26 mouse cellular contexts compared by ENCODE assay signal in genomic region chr4:83919041-83919440, GRCm38 (mm10).
A peak's percentile ranks its signal among the peaks of the same experiment; 100 is the strongest.
DNase-seq lines count a peak whose midpoint lies in the region; ATAC-seq and TF ChIP-seq lines count a peak whose summit lies in the region.
"Had no signal": no experiment of that assay in that cellular context is flagged by ENCODE, and none has a peak within 500 bp of the region (broad histone marks: within the 10 kb centered on the region; RNA-seq: fewer than 3 reads in every experiment).

No protein-coding gene starts in this region.

- H3K36me3 ChIP-seq in heart, postnatal 0 days (replicated peaks; ENCODE audit: control insufficient read depth, insufficient read depth, low read length) = no peaks in the 10 kb centered on the region
- H3K36me3 ChIP-seq: embryonic facial prominence, embryonic 10.5 days; forebrain, embryonic 10.5 days; heart, embryonic 10.5 days; hindbrain, embryonic 10.5 days; stomach, embryonic 15.5 days had no signal

- no peak for TF ChIP-seq EP300 in heart, postnatal 0 days (IDR thresholded peaks at IDR 0.05; ENCODE audit: low read depth)

- H3K4me2 ChIP-seq in heart, postnatal 0 days (ENCODE audit: low read depth, low read length) = no peak overlapping the region
- H3K4me2 ChIP-seq: stomach, embryonic 15.5 days had no signal

- H3K4me3 ChIP-seq in heart, postnatal 0 days (ENCODE audit: low read depth, low read length) = no peak overlapping the region
- no peak overlapping the region for H3K4me3 ChIP-seq in left cerebral cortex, adult 2 months
- H3K4me3 ChIP-seq: embryonic facial prominence, embryonic 10.5 days; forebrain, embryonic 10.5 days; heart, embryonic 10.5 days; hindbrain, embryonic 10.5 days; stomach, embryonic 15.5 days had no signal

- H3K27me3 ChIP-seq in heart, postnatal 0 days (ENCODE audit: control insufficient read depth, insufficient read depth, low read length) = no peaks in the 10 kb centered on the region
- H3K27me3 ChIP-seq: stomach, embryonic 15.5 days had no signal

- 42% methylated on average over 1 of the region's 1 CpGs for WGBS in heart, postnatal 0 days

- no peak for ATAC-seq in heart, postnatal 0 days (ENCODE audit: insufficient read depth, low read depth)
- ATAC-seq: activated CD4-positive, CD25-positive, alpha-beta regulatory T cell, adult 4 months; forebrain, postnatal 0 days; midbrain, embryonic 16.5 days had no signal

- DNase-seq in heart, postnatal 0 days (ENCODE audit: low spot score) = no peak
- DNase-seq in heart, adult 18-20 months = no peak
- DNase-seq in left cerebral cortex, adult 2 months (ENCODE audit: extremely low spot score in 1 of 2, low spot score in 2 of 2) = no peak
- no peak for DNase-seq in left cerebral cortex, adult 9 months (ENCODE audit: low spot score in 2 of 2)
- DNase-seq in 3T3-L1 (ENCODE audit: low read depth, low spot score) = peak; percentile 13
- peak; percentile 42 for DNase-seq in adipocyte (ENCODE audit: low spot score)
- DNase-seq in gastrocnemius, postnatal 4 days (ENCODE audit: low spot score in 2 of 2) = no peak
- no peak for DNase-seq in cerebellum, adult 9-11 months
- DNase-seq: adrenal gland, postnatal 14 days; cerebellum, adult 8-10 months; forebrain, postnatal 0 days; gastrocnemius, postnatal 25 days; kidney, adult 18-20 months; kidney, postnatal 25 days; left cerebral cortex, postnatal 4 days; right cerebral cortex, postnatal 4 days; thymus, adult 18-20 months; thymus, postnatal 36 days had no signal

- H3K9ac ChIP-seq in heart, postnatal 0 days (replicated peaks; ENCODE audit: low read depth, low read length) = no peak overlapping the region
- H3K9ac ChIP-seq: forebrain, postnatal 0 days; stomach, embryonic 15.5 days had no signal

- intact Hi-C loops in left cerebral cortex, adult 2 months (cut with DNase I) = no loop called here

- H3K9me3 ChIP-seq in heart, postnatal 0 days (replicated peaks; ENCODE audit: control insufficient read depth, low read length) = 0 out of 2 replicates have a peak, but pooled peaks cover 5% of the 10 kb centered on the region
- H3K9me3 ChIP-seq: embryonic facial prominence, embryonic 10.5 days; heart, embryonic 10.5 days; stomach, embryonic 15.5 days had no signal

- H3K4me1 ChIP-seq in heart, postnatal 0 days (ENCODE audit: control insufficient read depth, insufficient read depth) = no peaks in the 10 kb centered on the region
- H3K4me1 ChIP-seq: forebrain, embryonic 10.5 days; hindbrain, embryonic 10.5 days; stomach, embryonic 15.5 days had no signal

- no peak overlapping the region for H3K27ac ChIP-seq in heart, postnatal 0 days (ENCODE audit: low read depth)
- H3K27ac ChIP-seq in left cerebral cortex, adult 2 months = no peak overlapping the region
- H3K27ac ChIP-seq: embryonic facial prominence, embryonic 10.5 days; forebrain, embryonic 10.5 days; heart, embryonic 10.5 days; hindbrain, embryonic 10.5 days; macrophage; stomach, embryonic 15.5 days had no signal

- peak; percentile 26; the same call in 1 of the 2 replicates for TF ChIP-seq CTCF in heart, postnatal 0 days (IDR thresholded peaks at IDR 0.05; ENCODE audit: low read depth)
- TF ChIP-seq CTCF in left cerebral cortex, adult 2 months (IDR thresholded peaks at IDR 0.05) = peak; percentile 8

Comparison
In these comparisons a context has a peak if more than half of its experiments do, and no peak if none do; other contexts are left out.
1. DNase-seq: peak in 3T3-L1 (single experiment) and adipocyte (single experiment); none in heart, postnatal 0 days (single experiment), heart, adult 18-20 months (0 of 2), left cerebral cortex, adult 2 months (0 of 2), left cerebral cortex, adult 9 months (0 of 2), gastrocnemius, postnatal 4 days (0 of 2) and cerebellum, adult 9-11 months (single experiment).